Mouse (Mus musculus): ENCODE data around the gene Fsd1. TPM values are rescaled to one million over a fixed set of nuclear protein-coding genes. Genes with fewer than 3 reads are reported as not detected.
A peak's percentile ranks its signal among the peaks of the same experiment; 100 is the strongest.

The Fsd1 gene
- total and polyA plus RNA-seq, 3 experiments, result not detected

- H3K79me2 ChIP-seq (ENCODE audit: control insufficient read depth, insufficient read depth, low read length, poor library complexity), result peaks cover 62% of the 10 kb centered on the region
- TF ChIP-seq TCF12 (IDR thresholded peaks at IDR 0.05; ENCODE audit: low read depth, low read length), result no peak
- no peak for TF ChIP-seq CHD2 (IDR thresholded peaks at IDR 0.05; ENCODE audit: low read length)
- TF ChIP-seq USF1 (IDR thresholded peaks at IDR 0.05; ENCODE audit: low read depth, low read length), result no peak
- no peak overlapping the region for H3K27ac ChIP-seq (ENCODE audit: control insufficient read depth, low read depth, low read length)
- no peak for DNase-seq (ENCODE audit: low read depth, low spot score)
- H3K9ac ChIP-seq (ENCODE audit: control insufficient read depth, low read depth, low read length, poor library complexity, severe bottlenecking), result peak overlapping the region; percentile 88
- no peaks in the 10 kb centered on the region for H3K27me3 ChIP-seq (ENCODE audit: control insufficient read depth in 1 of 2, insufficient read depth in 2 of 2, low read length in 2 of 2)
- H3K36me3 ChIP-seq (ENCODE audit: control insufficient read depth in 1 of 2, insufficient read depth in 2 of 2, low read length in 2 of 2), result peaks cover under 1 to 52% of the 10 kb centered on the region in 2 experiments; a peak in 3 of 4 replicates
- peaks cover 24 to 47% of the 10 kb centered on the region in 2 experiments for H3K4me1 ChIP-seq (ENCODE audit: control insufficient read depth in 1 of 2, insufficient read depth in 2 of 2, low read length in 2 of 2)
- H3K4me3 ChIP-seq (ENCODE audit: control insufficient read depth in 1 of 2, insufficient read depth in 1 of 2, low read depth in 2 of 2, low read length in 2 of 2), result peak overlapping the region; percentile 80 to 84
- no peaks in the 10 kb centered on the region for H3K9me3 ChIP-seq (replicated peaks; ENCODE audit: insufficient read depth, low read length)
Observed at GRCm38 (mm10) chr17:56034726-56035100, 48.4 kb downstream of the Fsd1 start.

GRCm38 (mm10) chr17:56035216-56035615 is 48.9 kb downstream of the Fsd1 start:
- TF ChIP-seq E2F4 (IDR thresholded peaks at IDR 0.05; ENCODE audit: borderline replicate concordance, low read depth, low read length) (no peak), ZMIZ1 (IDR thresholded peaks at IDR 0.05; ENCODE audit: low read depth, low read length) (no peak), ZNF384 (IDR thresholded peaks at IDR 0.05; ENCODE audit: low read depth, low read length) (no peak), JUND (IDR thresholded peaks at IDR 0.05; ENCODE audit: low read depth, low read length) (no peak), TBP (IDR thresholded peaks at IDR 0.05; ENCODE audit: low read depth, low read length) (no peak), MXI1 (IDR thresholded peaks at IDR 0.05; ENCODE audit: low read depth, low read length) (no peak), NELFE (IDR thresholded peaks at IDR 0.05; ENCODE audit: low read depth, low read length) (no peak), USF1 (IDR thresholded peaks at IDR 0.05; ENCODE audit: low read depth, low read length) (no peak), RAD21 (IDR thresholded peaks at IDR 0.05; ENCODE audit: low read depth, low read length) (no peak), UBTF (IDR thresholded peaks at IDR 0.05; ENCODE audit: borderline replicate concordance, insufficient read depth, low read depth, low read length) (no peak), ETS1 (IDR thresholded peaks at IDR 0.05; ENCODE audit: low read depth, low read length) (no peak), POLR2A (IDR thresholded peaks at IDR 0.05; ENCODE audit: control insufficient read depth in 1 of 2, insufficient read depth in 1 of 2, low read depth in 1 of 2, low read length in 2 of 2, poor library complexity in 1 of 2) (no peak), SIN3A (IDR thresholded peaks at IDR 0.05; ENCODE audit: low read length) (no peak; the same call in 1 of the 2 replicates)
- Histone ChIP-seq H3K9me3 (replicated peaks; ENCODE audit: insufficient read depth, low read length) (no peaks in the 10 kb centered on the region), H3K4me3 (ENCODE audit: control insufficient read depth in 1 of 2, insufficient read depth in 1 of 2, low read depth in 2 of 2, low read length in 2 of 2) (peak overlapping the region; percentile 80 to 84), H3K27me3 (ENCODE audit: control insufficient read depth in 1 of 2, insufficient read depth in 2 of 2, low read length in 2 of 2) (no peaks in the 10 kb centered on the region), H3K36me3 (ENCODE audit: control insufficient read depth in 1 of 2, insufficient read depth in 2 of 2, low read length in 2 of 2) (peaks cover 0 to 52% of the 10 kb centered on the region in 2 experiments; a peak in 3 of 4 replicates), H3K9ac (ENCODE audit: control insufficient read depth, low read depth, low read length, poor library complexity, severe bottlenecking) (peak overlapping the region; percentile 88), H3K27ac (ENCODE audit: control insufficient read depth, low read depth, low read length) (no peak overlapping the region), H3K4me1 (ENCODE audit: control insufficient read depth in 1 of 2, insufficient read depth in 2 of 2, low read length in 2 of 2) (peaks cover 23 to 47% of the 10 kb centered on the region in 2 experiments), H3K79me2 (ENCODE audit: control insufficient read depth, insufficient read depth, low read length, poor library complexity) (peaks cover 59% of the 10 kb centered on the region)
- DNase-seq (ENCODE audit: low read depth, low spot score), result no peak
